Mouse (Mus musculus): ENCODE data around the gene Gm9780.
"Not testable (repeated sequence)": the region's sequence is repeated elsewhere in the genome, so short reads cannot be mapped to it uniquely, and the experiment has no call there.

DNA sequence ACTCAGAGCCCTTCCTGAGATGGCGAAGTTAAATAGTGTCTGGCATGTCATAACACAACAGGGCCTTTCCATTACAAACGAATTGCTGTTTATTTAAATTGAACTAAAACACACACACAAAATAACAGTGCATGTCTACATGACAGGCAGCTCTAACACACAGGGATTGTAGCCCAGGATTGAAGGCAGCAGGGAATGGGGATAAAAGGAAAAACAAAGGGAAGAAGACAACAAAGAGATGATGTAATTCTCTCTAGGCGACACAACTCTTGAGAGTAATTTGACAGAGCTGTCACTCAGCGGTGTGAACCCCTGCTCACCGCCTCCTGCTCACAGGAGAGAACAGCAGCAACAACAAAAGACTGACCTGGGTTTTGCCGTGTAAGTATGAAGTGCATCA, 16.9 kb upstream of the Gm9780 start:
- TF ChIP-seq CTCF (IDR thresholded peaks at IDR 0.05; ENCODE audit: borderline replicate concordance, insufficient read depth, low read depth, low read length); POLR2A (IDR thresholded peaks at IDR 0.05; ENCODE audit: borderline replicate concordance, insufficient read depth, low read length): not testable (repeated sequence)

Measured in cerebellum, adult 2 months (tissue).